Mouse (Mus musculus) thymus, adult 18-20 months (tissue): ENCODE results near the gene Calm2.

ENCODE experiments used
- DNase-seq, 2 experiments: peaks; one replicate each; pipeline ENCODE4 v3.0.0; 2022; ENCODE audit warnings: mixed read lengths in 2 of 2

Gene Calm2

DNA sequence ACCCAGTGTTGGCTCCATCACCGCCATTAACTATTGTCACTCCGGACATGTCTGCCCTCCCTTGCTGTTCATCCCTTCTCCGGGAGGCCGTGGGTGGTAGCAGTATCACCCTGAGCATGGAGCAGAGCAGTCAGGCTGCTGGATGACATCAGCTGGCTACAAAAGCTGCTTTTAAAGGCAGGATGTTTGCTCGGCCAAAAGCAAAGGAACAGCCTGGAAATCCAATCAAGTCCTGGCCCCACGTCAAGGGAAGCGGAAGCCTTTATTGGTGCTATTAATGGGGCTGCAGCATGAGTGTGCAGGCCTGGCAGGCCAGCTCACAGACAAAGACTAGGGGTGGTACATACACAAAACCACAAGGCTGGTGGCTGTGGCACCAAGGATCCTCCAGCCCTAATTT is 55.5 kb downstream of the Calm2 start:
- no peak for DNase-seq

DNA sequence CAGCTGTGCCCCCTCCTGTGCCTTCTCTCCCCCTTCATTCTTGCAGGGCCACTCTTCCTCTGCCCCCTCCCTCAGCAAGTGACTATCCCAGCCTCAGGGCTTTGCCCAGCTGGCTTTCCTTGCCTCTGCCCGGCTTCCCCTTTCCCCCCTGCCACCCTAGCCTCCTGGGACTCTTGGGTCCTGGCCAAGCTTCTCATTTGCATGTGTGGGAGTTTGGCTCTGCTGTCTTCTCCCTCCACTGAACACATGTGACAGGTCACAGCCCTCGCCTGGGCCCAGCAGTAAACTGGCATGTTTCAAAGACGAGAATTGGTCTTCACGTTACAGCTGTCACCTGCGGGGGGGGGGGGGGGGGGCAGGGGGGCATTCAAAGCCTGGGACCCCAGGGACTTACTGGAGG is 59.7 kb downstream of the Calm2 start:
- no peak for DNase-seq

DNA sequence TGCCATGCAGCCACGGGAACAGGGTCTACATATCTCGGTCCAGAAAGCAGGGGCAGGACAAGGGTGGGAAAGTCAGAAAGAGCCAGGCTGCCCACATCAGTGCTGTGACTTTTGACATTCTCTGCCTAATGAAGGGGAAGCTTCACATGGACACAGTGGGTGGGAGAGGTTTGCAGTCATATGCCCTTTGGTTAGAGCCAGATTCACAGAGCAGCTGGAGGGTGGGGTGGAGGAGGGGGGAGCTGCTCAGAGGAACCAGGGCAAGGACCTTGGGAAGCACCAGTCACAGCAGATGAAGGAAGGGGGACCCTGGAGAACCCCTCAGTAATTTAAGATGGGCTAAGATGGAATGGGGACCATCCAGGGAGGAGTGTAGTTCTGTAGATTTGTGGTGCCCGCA is 60.9 kb downstream of the Calm2 start:
- no peak for DNase-seq
